Mouse (Mus musculus) thymus, adult 18-20 months (tissue): ENCODE results near the gene Gm42742.

Experiments
- DNase-seq, 2 experiments: peaks; one replicate each; pipeline ENCODE4 v3.0.0; 2022; ENCODE audit warnings: mixed read lengths in 2 of 2

Gene Gm42742

DNA sequence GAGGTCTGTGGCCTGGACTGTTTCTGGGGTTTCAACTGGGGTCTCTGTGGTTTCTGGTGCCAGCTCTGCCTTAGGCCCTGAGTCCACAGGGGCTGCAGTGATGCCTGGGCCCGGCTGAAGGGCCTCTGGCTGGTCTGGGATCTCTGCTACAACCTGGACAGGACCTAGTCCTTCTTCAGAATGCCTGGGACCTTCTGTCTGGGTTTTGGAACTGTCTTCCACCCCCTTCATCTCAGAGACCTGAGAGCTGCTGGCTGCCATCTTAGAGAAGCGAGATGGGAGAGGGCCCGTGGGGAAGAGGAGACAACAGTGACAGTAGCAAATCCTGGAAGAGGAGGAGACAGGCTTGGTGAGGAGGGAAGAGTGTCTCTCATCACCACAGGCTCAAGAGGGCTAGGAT is 866 bp downstream of the Gm42742 start:
- no peak for DNase-seq

DNA sequence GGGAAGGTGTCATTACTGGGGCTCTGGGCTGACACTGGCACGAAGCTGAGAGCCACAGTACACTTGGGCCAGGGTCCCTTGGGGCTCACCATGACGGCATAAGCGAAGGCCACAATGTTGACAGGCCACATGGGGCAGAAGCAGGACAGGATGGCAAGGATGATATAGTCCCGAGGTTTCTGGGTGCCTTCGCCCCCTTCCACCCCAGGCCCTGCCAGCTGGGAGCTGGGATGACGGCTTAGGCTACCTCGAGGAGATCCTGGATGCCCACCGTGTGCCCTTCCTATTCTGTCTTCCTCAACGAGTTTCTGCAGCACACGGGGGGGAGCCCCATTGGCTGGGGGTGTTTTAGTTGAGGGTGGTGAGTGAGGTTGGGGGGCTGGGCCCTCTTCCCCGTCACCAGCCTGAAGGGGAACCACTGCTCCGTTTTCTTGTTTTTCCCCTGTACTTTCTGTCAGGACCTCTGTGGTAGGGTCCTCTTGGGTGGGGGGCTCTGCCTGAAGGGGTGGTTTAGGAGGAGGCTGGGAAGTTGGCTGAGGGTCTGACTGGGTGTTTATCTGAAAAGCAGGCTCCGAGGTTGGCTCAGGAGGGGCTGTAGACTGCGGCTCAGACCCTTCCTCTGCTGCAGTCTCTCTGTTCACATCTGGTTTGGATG is 1.5 kb downstream of the Gm42742 start:
- no peak for DNase-seq

DNA sequence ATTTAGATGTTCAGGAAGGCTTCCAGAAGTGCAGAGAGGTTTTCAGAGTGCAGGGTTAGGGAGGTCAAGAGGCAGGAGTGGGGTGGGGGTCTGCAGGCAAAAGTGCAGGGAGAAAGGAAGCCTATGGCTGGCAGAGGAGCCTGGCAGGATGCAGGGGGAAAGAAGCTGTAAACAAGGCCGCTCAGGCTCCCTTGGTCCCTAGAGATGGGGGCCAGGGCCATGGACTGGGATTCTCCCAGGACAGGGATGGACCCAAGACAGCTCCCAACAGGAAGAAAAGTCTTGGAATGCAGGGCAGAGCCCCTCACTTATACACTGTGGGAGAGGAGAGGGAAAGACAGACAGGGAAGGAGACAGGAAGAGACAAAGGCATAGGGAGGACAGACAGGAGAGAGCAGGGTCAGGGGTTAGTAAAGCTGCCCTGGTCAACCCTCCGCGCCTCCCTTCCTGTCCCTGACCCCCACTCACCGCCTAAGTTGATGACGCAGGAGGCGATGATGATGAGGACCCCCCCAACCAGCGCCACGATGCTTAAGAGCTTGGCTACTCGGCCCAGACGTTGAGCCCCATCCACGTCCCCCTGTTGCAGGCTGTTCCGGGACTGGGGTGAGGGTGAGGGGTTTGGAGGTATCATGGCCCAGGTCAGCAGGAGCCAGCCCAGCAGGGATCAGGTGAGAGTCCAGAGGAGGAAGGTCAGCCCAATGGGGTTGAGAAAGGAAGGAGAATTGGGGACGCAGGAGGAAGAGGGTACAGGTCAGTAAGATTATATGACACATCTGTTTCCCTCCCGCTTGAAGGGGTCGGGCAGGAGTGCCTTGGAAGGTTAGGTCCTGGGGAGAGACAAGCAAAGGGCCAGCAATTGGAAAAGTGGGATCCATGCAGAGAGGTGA is 2.2 kb downstream of the Gm42742 start:
- no peak for DNase-seq

DNA sequence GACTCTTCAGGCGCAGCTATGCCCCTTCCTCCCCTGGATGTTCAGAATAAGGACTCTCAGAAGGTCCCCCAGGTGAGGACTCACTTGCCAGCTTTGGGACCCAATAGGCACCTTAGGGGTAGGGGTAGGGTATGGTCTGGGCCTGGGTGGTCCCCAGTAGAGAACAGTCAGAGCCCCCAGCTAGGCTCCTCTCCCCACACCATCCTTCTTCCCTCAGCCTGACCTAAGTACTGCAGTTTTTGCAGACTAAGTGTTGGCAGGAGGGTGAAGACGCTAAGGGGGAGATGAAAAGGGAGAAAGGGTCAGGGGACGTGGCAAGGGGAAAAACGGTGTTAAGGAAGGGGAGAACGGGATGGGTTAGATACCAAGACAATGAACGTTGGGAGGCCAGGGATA is 2.9 kb downstream of the Gm42742 start:
- no peak for DNase-seq

DNA sequence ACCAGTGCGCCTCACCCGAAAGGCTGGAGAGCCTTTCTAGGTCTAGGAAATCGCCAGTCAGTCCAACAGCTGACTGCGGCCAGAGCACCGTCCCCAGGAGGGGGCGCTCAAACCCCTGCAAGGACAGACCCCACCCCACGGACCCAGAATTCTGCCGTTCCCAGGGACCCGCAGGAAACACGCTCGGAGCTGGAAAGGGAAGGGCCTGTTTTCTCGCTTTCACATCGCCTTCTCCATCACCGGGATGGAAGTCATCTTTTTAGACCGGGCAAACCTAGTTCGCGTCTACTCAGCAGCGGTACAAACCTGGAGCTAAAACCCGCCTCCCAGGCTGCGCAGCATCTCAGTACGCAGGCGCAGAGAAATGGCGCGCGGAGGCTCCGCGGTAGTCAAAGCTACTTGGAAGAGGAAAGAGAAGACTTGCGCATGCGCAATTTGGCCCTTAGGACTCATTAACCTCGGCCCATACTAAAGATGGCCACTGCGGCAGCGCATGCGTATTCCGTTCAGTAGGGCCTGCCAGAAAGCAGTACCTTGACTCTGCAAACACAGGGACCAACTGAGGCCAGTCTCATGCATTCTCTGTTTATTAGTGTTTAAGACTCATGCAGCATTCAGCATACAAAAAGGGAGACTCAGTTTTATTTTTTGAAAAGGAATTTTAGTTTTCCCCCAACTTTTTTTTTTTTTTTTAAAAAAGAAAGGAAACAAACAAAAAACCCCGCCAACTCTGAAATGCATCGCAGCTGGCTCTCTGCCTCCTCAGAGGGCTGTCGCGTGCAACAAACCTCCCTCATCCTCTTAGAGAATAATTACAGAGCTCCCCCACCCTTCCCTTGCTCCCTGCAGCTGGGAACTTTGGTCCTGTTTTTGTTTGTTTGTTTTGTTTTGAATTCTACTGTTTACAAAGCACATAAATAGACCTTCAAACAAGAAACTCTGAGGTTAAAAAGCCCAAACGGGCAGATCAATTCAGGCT is 3.6 kb downstream of the Gm42742 start, which contains the start of gene Pagr1a:
Gene Pagr1a (minus strand): TSS at position 382 of the 979 bp plus-strand sequence.
- DNase-seq = peak; percentile 95 to 96

DNA sequence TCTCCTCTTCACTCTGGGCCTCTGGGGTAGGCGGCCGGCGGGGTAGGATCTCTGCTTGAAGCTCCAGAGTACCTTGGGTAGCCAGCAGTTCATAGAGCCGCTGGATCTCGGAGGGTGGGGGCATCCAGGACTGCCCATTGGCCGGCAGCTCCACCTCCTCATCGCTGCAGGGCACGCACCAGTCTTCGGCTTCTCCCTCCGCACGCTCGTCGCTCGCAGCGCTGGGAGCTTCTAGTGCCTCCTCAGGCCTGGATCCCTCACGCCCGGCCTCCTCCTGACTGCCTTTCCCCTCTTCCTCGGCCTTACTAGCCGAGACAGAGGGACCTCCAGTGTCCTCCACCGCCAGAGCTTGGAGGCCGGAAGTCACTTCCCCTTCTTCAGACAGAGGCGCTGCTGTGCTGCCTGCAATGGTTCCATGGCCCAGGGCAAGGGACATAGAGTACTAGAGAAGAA is 4.4 kb downstream of the Gm42742 start:
- no peak for DNase-seq

DNA sequence TGATC is 4.6 kb downstream of the Gm42742 start, which contains the start of gene Pagr1b:
Gene Pagr1b (minus strand): TSS at position 4 of the 5 bp plus-strand sequence.
- DNase-seq = no peak

DNA sequence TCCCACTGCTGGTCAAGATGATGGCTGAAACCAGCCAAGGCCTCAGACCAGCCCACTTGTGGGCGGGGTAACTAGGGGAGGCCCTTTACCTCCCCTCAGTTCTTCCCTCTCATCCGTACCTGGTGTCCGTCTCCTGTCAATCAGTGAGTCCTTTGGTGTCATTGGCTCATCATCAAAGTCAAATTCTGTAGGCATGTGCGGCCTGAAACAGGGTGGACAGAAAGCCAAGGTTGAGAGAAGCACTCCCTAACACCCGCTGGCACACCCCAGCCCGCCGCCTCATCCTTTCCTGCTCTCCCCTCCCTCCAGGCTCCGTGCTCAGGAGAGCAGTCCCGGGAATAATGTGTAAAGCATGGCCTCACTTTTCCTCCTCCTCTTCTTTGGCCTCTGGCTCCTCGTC is 4.8 kb downstream of the Gm42742 start:
- DNase-seq = peak in 1 of 2 experiments; percentile 45

DNA sequence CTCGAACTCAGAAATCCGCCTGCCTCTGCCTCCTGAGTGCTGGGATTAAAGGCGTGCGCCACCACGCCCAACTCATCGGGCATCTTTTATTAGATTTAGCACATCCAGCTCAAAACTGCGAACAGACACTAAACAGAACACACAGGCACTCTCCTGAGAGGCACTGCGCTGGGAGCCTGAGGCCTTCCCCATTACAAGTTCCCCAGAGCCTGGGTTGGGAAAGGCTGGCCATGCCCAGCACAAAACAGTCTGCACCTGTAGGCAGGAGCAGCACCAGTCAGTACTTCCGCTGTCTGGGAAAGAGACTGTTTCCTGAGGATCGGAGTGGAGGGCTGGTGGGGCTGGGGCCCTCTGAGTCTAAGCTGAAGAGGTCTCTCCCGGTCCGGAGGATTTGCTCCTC is 5.9 kb downstream of the Gm42742 start:
- no peak for DNase-seq

DNA sequence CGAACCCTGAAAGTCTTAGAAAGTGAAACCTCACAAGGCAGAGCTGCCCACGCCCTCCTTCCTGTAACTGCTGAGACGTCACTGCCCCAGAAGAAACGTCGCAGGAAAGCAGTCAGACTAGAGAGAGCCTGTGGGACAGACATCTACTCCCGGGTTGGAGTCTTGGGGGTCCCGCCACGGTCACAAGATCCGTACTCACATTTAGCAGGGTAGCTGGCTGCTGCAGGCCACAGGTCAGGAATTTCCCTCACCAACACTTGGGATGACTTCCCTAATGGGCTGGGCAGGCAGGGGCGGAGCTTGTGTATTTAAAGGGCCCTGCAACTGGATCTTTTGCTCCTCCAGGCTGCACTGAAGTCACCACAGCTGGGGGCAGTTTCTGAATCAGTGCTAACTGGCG is 6.6 kb downstream of the Gm42742 start, which contains the start of gene Mvp:
Gene Mvp (minus strand): TSS at position 302 of the 400 bp plus-strand sequence.
- peak in 1 of 2 experiments; percentile 58 for DNase-seq

DNA sequence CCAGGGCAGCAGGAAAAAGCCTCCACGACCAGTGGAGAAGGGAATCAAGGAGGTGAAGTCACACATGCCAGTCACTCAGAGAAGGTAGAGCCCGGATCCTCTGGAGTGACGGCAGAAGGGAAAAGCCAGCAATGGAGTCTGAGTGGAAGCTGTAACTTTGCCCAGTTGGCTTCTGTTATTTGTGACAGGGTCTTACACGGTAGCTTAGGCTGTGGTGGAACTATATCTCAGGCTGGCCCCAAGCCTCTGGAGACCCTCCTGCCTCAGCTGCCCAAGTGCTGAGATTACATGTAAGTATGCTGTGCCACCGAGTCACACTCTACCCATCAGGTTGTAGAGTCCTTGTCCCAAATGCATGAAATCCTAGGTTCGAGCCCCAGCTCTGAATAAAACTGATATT is 7.5 kb downstream of the Gm42742 start:
- DNase-seq = no peak

DNA sequence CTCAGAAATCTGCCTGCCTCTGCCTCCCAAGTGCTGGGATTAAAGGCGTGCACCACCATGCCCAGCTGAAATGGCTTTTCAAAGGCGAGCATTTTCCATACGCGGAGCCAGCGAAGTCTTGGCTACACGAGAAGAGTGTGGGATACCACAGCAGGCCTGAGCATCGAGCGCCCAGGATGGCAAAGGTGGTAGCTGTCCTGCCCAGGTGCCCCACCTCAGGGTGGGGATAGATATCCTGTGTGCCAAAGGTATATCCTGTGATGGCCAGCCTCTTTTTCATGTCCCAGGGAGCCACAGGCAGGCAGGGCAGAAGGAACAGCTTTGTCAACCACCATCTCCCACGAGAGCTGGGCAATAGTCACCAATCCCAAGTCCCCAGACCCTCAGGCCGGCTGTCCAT is 8.1 kb downstream of the Gm42742 start:
- no peak for DNase-seq

DNA sequence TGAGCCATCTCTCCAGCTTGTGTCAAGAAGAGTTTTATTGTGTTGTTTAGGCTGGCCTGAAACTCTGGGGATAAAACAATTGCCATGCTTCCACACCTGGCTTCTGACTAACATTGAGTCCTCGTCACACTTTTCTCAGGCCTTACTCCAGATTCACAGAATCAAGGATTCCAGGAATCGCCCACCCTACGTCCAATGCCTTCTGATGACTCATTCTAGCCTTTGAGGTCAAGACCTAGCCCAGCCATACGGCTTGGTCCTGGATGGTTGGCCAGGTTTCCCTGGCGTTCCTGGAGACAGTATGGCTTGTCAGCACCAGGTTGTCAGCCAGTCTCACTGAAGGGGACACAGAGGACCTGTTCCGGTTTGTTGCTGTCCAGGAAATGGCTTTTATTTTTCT is 8.5 kb downstream of the Gm42742 start:
- no peak for DNase-seq

DNA sequence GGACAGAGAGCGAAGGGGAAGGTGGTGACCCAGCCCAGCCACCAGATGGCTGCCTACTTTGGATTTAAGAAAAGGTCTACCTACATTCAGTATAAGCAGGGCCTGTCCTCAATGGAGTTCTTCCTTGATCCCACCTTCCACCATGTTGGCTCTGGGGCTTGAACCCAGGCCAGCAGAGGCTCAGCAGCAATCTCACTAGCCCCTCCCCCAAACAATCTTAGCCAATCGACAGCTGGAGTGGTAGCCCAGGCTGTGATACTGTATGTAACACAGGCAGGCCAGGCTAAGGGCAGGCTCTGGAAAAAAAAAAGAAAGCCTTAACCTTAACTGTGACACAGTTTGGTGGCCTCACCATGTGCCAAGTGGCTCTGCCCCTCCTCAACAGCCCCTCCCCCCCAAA is 9.2 kb downstream of the Gm42742 start:
- DNase-seq = no peak

DNA sequence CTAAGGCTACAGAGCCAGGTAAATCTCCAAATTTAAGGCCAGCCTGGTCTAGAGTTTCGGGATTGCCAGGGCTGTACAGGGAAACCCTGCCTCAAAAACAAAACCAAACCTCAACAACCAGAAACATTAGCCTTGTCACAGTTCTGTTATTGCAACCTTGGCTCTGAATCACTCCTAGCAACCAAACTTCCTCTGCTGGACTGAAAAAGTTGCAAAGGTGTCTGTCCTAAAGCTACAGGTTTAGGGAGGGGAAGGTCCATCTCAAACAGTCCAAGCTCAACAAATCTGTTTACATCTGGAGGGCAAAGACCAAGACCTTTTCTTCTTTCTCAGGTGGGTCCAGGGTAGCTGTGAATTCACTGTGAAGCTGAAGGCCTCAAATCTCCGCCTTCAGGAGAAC is 9.8 kb downstream of the Gm42742 start:
- DNase-seq = no peak

DNA sequence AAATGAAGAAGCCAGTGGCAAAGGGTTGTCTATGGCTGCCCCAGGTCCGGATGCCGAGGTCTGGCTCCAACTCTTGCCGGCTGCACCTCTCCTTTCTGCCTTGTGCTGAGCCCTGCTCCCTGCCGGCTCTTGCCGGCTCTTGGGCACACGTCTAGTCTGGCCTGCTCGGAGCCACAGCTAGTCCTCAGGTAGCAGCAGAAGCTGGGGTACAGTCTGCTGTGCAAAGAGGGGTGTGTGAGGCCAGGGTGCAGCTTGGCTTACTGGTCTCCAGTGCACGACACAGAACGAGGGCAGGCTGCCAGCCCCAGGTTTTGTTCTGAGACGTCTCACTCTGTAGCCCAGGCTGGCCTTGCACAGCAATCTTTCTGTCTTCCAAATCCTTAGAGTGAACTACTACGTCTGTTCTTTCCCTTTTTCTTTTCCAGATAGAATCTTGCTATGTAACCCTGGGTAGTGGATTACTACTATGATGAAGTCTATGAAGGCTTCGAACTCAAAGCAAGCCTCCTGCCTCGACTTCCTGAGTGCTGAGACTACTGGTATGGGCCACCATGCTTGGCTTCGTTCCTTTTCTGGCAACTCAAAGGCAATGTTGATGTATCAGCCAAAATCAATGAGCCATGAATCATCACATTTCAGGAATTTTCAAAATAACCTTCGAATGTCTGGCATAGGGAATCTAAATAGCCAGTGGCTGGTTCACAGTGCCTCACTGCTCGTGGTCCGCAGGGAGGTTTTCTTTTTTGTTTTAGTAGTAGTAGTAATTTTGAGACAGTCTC is 11.4 kb downstream of the Gm42742 start:
- DNase-seq = no peak

DNA sequence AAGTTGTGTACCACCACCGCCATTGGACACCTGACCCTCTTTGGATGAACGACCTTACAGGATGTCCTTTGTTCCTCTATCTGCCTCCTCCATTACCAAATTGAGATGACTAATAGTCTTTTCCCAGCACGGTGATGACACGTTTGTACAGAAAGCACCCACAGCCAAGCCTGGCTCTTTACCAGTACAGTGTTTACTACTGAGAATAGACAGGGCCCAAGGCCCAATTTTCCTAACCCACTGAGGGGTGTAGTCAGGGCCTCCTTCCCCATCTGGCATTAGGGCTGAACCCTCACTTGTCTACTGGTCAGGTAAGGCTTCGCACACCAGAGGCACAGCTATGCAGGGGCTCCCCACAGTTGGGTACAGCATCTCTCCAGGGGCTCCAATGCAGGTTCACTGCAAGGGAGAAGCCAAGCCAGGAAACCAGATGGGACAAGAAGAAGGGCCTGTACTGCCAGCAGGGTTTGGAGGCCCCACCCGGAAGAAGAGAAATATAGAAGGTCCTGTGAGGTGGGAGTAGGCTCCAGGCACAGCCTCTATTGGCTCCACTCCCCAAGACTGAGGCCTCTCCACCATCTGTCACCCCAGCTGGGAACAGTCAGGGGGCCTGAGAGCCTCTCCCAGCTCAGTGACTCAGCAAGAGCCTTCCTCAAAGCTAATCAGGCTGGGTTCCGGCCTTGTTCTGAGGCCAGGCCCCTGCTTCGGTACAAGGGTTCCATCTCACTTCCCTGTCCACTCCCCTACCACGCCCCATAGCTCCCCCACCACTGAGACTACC is 12.5 kb downstream of the Gm42742 start:
- no peak for DNase-seq

DNA sequence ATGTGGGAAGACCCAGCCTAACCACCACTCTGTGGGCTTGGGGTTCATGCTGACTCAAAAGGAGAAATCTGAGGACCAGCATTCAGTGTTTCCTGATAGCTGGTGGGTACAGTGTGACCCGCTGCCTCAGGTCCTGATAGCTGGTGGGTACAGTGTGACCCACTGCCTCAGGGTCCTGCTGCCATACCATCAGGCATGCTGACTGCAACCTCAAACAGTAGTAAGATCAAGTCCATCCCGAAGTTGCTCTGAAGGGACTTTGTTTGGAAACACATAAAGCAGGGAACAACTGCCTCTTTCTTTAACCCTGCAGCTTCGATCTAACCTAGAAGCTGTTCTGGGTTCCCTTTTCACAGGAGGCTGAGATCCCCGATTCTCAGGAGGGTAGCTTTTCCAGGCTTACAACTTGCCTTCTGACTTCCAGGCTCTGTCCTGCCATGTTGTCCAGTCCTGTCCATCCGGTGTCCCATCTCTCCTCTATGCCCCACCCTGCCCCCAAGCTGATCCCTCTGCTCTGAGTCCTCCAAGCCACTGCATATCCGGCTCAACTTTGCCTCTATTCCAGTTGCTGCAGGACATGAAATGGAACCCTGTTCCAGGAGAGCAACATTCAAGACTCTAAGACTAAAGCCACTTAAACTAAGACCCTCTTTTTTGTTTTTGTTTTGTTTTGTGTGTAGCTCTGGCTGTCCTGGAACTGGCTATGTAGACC is 13.4 kb downstream of the Gm42742 start:
- no peak for DNase-seq

DNA sequence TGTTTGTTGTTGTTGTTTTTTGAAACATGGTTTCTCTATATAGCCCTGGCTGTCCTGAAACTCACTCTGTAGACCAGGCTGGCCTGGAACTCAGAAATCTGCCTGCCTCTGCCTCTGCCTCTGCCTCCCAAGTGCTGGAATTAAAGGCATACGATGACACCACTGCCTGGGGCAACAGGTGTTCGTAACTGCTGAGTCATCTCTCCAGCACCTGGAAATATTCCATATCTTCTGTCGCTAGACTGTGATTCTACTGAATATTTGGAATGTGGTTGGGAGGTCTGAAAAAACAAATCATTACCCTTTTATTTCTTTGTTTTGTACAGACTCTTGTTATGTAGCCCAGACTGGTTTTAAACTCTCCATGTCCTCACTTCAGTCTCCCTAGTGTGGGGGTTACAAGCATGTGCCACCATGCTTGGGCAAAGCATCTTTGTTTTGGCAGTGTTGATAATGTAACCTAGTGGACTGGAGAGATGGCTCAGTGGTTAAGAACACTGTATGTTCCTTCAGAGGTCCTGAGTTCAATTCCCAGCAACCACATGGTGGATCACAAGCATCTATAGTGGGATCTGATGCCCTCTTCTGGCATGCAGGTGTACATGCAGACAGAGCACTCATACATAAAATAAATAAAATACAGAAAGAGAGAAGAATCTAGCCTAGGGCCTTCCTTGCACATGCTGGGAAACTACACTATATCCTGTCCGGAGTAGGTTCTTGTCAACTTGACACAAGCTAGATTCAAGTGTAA is 16.6 kb downstream of the Gm42742 start:
- DNase-seq = no peak

DNA sequence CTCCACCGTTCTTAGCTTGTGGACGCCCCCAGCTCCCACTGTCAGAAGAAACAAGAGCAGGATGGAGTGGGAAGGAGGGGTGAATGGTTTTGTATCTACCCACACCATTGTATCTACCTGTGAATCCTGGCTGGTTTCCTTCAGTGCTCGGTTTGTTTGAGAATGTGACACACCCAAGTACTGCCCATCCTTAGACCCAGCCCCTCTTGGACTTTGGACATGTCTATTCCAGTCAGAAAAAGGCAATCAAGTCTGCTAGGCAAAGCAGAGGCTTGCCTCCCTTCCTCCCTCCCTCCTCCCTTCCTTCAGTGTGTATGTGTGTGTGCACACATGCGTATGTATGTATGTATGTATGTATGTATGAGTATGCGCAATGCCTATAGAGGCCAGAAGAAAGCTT is 17.3 kb downstream of the Gm42742 start:
- DNase-seq = no peak

DNA sequence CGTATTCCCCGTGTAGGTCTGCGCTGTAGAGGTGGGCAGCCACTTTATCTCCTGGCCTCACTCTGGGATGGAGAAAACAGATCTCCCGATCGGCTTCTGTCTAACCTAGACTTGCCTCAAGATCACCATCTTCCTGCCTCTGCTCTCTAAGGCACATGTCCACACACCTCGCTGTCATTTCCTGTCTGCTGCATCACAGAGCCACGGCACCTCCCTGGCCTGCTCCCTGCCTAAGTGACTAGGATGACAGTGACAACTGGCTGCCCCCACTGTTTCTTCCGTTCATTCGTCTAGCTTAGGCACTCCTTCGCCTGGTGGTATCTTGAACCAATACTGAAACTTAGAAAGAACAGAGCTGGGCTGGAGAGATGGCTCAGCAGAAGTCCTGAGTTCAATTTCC is 21.3 kb downstream of the Gm42742 start:
- no peak for DNase-seq
